Mouse (Mus musculus) right cerebral cortex, postnatal 4 days (tissue): ENCODE results near the gene Olfr824.
"Not testable (repeated sequence)": the region's sequence is repeated elsewhere in the genome, so short reads cannot be mapped to it uniquely, and the experiment has no call there.

ENCODE experiments used
- DNase-seq: peaks from one replicate; pipeline ENCODE4 v3.0.0-alpha.2; 2022

Olfr824 gene

DNA sequence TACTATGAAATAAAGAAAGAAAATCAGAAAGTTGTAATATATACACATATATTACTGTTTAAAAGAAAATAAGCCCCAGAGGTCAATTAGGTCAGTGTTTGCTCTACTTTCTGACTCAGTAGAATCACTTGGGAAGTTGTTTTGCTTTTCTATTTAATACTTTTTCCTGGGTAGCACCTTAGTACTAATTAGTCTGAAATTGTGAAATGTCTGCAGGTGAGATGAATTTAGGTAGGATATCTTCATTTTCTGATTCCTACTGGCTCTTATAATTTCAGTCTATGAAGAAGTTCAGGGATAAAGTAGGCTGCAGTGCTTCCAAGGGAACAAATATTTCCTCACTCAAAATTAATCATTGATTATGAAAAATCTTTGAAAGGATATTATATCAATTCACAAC lies at the start of gene Olfr824:
Gene Olfr824 (minus strand): TSS at position 101 of the 400 bp plus-strand sequence.
- not testable (repeated sequence) for DNase-seq

- DNase-seq: no peak
Observed at GRCm38 (mm10) chr10:130166666-130167065, 36.9 kb upstream of the Olfr824 start, which contains the start of gene Olfr825. Olfr825 (minus strand) TSS chr10:130166766.

- DNase-seq: no peak
Observed at GRCm38 (mm10) chr10:130165196-130165595, 35.4 kb upstream of the Olfr824 start.

DNA sequence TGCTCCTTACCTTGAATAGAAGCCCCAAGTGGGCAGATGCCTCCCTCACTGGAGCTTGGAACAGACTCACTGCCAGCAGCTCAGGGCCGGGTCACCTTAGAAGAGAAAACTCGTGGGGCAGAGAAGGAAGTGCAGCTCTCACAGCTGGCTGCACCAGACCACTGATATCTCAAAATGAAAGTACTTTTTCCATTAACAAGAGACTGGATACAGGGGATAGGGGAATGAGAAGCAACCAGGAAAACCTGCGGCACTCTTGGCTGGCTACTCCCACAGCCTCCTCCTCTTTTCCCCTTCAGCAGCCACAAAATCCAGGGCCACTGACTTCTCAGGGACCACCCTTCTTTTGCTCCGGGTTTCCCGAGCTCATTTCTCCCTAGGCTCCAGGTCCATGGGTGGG lies 14.3 kb upstream of the Olfr824 start:
- no peak for DNase-seq

GRCm38 (mm10) chr10:130142481-130142880 lies 12.7 kb upstream of the Olfr824 start:
- not testable (repeated sequence) for DNase-seq

GRCm38 (mm10) chr10:130134811-130135210 lies 5.0 kb upstream of the Olfr824 start:
- DNase-seq: no peak

DNA sequence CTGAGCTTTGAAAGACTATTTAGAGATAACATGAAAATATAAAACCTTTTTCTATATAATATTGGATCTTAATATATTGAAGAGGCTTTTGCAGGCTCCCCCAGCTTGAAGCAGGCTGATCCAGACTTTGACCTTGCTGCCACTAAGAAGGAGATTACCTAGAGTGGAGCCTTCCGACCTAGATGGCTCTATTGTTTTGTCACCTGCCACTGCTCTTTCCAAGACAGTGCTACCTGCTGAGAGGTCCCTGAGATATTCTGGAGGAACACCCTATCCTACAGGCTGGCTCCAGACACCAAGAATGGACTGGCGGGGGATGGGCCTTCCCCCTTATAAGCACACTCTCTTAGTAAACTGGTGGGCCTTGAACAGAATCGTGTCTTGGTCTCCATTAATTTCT lies 13.8 kb downstream of the Olfr824 start:
- not testable (repeated sequence) for DNase-seq

- DNase-seq: not testable (repeated sequence)
Observed at GRCm38 (mm10) chr10:130115283-130115682, 14.5 kb downstream of the Olfr824 start, which contains the start of gene Olfr823. Olfr823 (minus strand) TSS chr10:130115383.

DNA sequence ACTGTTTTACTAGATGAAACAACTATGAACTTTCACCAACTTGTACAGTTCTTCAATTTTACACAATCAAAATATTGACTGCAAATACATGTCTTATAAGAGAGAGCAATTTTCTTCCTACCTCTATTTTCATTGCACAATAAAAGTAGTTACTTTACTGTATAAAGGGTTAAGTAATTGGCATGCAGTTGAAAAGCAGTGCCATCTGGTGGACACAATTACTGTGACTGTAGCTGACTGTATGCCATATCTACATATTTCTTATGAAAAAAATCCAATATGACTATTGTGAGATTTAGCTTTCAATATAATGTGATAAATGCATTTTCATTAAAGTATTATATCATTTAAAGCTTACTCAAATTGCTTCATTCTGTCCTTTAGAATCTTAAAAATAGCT lies 33.7 kb downstream of the Olfr824 start:
- DNase-seq: no peak

DNA sequence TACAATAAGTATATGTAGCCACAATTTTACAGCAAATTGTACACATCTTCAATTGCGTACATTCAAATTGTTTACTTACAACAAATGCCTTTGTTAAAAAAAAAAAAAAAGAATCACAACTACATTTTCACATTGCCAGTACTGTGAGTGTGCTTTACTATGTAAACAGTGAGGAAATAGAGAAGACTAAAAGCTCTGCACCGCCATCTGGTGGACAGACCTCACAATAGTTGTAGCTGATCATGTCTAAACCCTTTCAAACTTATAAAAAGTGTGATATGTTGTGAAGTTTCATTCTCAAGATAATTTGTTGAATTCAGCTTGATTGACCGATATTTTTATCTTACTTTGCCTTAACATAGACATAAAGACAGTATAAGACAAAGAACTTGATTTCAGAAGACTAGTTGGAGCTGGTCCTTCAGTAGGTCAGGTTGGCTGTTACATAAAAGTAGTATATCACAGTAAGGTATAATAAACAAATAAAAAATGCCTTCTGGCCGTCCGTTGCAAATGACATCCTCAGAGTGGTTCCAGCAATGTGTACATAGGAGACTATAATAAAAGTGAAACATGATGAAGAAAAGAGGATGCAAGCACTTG lies 36.9 kb downstream of the Olfr824 start:
- DNase-seq: peak; percentile 87
